Mouse (Mus musculus) sigmoid colon, adult 10 weeks (tissue): ENCODE results near the gene Esp24. TPM values are rescaled to one million over a fixed set of nuclear protein-coding genes. Genes with fewer than 3 reads are reported as not detected.

Source experiments
- polyA plus RNA-seq: library from polyadenylated mRNA; stranded (reverse); fragments of 350-450 nt; fragmentation: Illumina TruSeq; extraction: RNeasy Lipid Tissue Mini Kit (QIAGEN cat#74804); gene quantifications from one replicate; pipeline ENCODE4 v1.2.3, GENCODE M21; 2014; ENCODE audit warnings: low read depth, low replicate concordance

Esp24 gene
- not detected for polyA plus RNA-seq

GRCm38 (mm10) chr17:39036395-39036794, at the start of gene Esp24:
TSS of gene Esp24 (plus strand) at chr17:39036695.

GRCm38 (mm10) chr17:39043241-39043640, 6.7 kb downstream of the Esp24 start, which contains the start of gene Gm21903:
TSS of gene Gm21903 (minus strand) at chr17:39043341.

GRCm38 (mm10) chr17:39076937-39077336, 40.4 kb downstream of the Esp24 start, which contains the start of gene Esp23:
TSS of gene Esp23 (minus strand) at chr17:39077037.

Other genes with a start within 250 kb of the Esp24 start
- gene Gm21903, start 6.6 kb downstream of the Esp24 start, polyA plus RNA-seq: not detected
- not detected for gene Esp23, start 40.3 kb downstream of the Esp24 start, polyA plus RNA-seq
- gene Esp22, start 58.6 kb downstream of the Esp24 start, polyA plus RNA-seq: not detected